In the genomic region with DNA sequence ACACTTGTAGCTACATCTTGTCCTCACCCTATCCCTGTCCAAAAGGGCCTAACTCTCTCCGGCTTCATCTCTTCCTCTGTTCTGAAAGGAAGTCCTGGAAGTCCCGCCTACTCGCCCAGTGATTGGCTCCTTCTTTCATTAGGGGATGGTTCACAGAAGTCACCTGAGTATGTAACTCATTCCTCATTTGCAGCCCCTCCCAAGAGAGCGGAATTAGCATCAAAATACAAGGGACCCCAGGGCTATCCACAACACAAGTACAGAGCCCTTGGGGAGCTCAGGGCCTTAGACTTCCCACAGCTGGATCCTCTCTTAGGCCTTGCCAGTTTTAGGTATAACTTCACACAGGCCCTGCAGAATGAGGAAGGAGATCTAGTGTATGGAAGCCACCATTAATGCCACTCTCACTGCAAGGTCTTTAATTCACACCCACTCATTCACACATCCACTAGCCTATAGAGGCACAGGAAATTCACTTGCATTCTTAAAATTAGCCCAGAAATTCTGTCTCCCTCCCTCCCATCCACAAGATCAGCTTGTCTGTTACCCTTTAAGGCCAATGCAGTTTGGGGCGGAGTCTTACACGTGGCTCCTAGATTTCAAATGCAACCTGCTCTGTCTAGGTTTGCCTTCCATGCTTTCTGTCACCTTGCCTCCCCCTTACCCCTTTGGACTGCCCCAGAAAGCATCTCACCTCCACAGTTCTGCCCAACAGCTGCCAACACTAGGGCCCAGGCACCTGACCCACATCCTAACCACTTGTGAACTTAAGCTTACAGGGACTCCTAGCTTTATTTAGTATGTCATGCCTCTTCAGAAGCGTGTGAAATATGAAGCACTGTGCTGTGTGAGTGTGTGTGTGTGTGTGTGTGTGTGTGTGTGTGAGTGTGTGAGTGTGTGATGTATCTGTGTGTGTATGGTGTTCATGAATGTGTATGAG, we compare ENCODE assay signal across 23 mouse cellular contexts.
DNase-seq lines count a peak whose midpoint lies in the region; ATAC-seq and TF ChIP-seq lines count a peak whose summit lies in the region.
"Had no signal": no experiment of that assay in that cellular context is flagged by ENCODE, and none has a peak within 500 bp of the region (broad histone marks: within the 10 kb centered on the region; RNA-seq: fewer than 3 reads in every experiment).

No protein-coding gene starts in this region.

- peaks cover 17% of the 10 kb centered on the region for H3K4me1 ChIP-seq in hindbrain, embryonic 10.5 days (replicated peaks)
- H3K4me1 ChIP-seq in hindbrain, embryonic 16.5 days (ENCODE audit: control insufficient read depth, insufficient read depth, low read depth, low read length), result no peaks in the 10 kb centered on the region
- H3K4me1 ChIP-seq in E14TG2a.4 (replicated peaks; ENCODE audit: low read depth, low read length), result peaks cover 27% of the 10 kb centered on the region
- 0 out of 2 replicates have a peak, but pooled peaks cover 3% of the 10 kb centered on the region for H3K4me1 ChIP-seq in kidney, embryonic 15.5 days
- H3K4me1 ChIP-seq: lung, embryonic 15.5 days; neural tube, embryonic 12.5 days had no signal

- no peak overlapping the region for H3K4me2 ChIP-seq in hindbrain, embryonic 16.5 days (ENCODE audit: low read length)
- H3K4me2 ChIP-seq in kidney, embryonic 15.5 days, result no peak overlapping the region
- H3K4me2 ChIP-seq: heart, embryonic 12.5 days; lung, embryonic 15.5 days; neural tube, embryonic 12.5 days had no signal

- peak; percentile 20 for DNase-seq in hindbrain, embryonic 10.5 days (ENCODE audit: low spot score)
- peak; percentile 97 for DNase-seq in R1 (ENCODE audit: low read depth, low spot score)
- peak; percentile 34 for DNase-seq in embryo, embryonic 9.5 days (ENCODE audit: extremely low spot score)
- no peak for DNase-seq in adrenal gland, adult 2 months
- DNase-seq in cerebellum, postnatal 25 days, result no peak
- DNase-seq: cerebellum, adult 9-10 months; gastrocnemius, adult 2 months; heart, postnatal 14 days; kidney, adult 11 months; kidney, postnatal 10 days; lung, postnatal 4 days; right cerebral cortex, adult 18-20 months; spleen, adult 18-20 months; thymus, postnatal 36 days had no signal

- ATAC-seq in hindbrain, embryonic 16.5 days, result no peak
- no peak for ATAC-seq in kidney, embryonic 15.5 days (replicated peaks; ENCODE audit: low FRiP score)
- ATAC-seq: midbrain, embryonic 16.5 days had no signal

- WGBS in hindbrain, embryonic 10.5 days, result 28% methylated on average over 7 of the region's 7 CpGs
- WGBS in hindbrain, embryonic 16.5 days, result 44% methylated on average over 7 of the region's 7 CpGs
- 54% methylated on average over 7 of the region's 7 CpGs for WGBS in kidney, embryonic 15.5 days

- no peaks in the 10 kb centered on the region for H3K36me3 ChIP-seq in hindbrain, embryonic 10.5 days
- no peaks in the 10 kb centered on the region for H3K36me3 ChIP-seq in hindbrain, embryonic 16.5 days (ENCODE audit: control insufficient read depth, insufficient read depth, low read length)
- no peaks in the 10 kb centered on the region for H3K36me3 ChIP-seq in E14TG2a.4 (ENCODE audit: insufficient read depth, low read length)
- no peaks in the 10 kb centered on the region for H3K36me3 ChIP-seq in kidney, embryonic 15.5 days
- H3K36me3 ChIP-seq: heart, embryonic 12.5 days; lung, embryonic 15.5 days; neural tube, embryonic 12.5 days had no signal

- no peak overlapping the region for H3K4me3 ChIP-seq in hindbrain, embryonic 10.5 days
- no peak overlapping the region for H3K4me3 ChIP-seq in hindbrain, embryonic 16.5 days (ENCODE audit: low read length)
- H3K4me3 ChIP-seq in E14TG2a.4 (replicated peaks; ENCODE audit: low read length), result peak overlapping the region; percentile 50
- H3K4me3 ChIP-seq in kidney, embryonic 15.5 days (replicated peaks), result no peak overlapping the region
- H3K4me3 ChIP-seq: erythroblast, embryonic 14.5 days; gastrocnemius, adult 2 months; heart, embryonic 12.5 days; lung, embryonic 15.5 days; neural tube, embryonic 12.5 days had no signal

- no peaks in the 10 kb centered on the region for H3K9me3 ChIP-seq in hindbrain, embryonic 10.5 days
- no peaks in the 10 kb centered on the region for H3K9me3 ChIP-seq in hindbrain, embryonic 16.5 days (ENCODE audit: control insufficient read depth, low read length)
- peaks cover 19% of the 10 kb centered on the region for H3K9me3 ChIP-seq in E14TG2a.4 (ENCODE audit: low read length)
- H3K9me3 ChIP-seq in kidney, embryonic 15.5 days (replicated peaks), result no peaks in the 10 kb centered on the region
- H3K9me3 ChIP-seq: heart, embryonic 12.5 days; lung, embryonic 15.5 days; neural tube, embryonic 12.5 days had no signal

- no peak for TF ChIP-seq CTCF in E14TG2a.4 (conservative IDR thresholded peaks at IDR 0.05; ENCODE audit: low read length)

- no peaks in the 10 kb centered on the region for H3K27me3 ChIP-seq in hindbrain, embryonic 10.5 days (ENCODE audit: insufficient read depth, poor library complexity, severe bottlenecking)
- no peaks in the 10 kb centered on the region for H3K27me3 ChIP-seq in hindbrain, embryonic 16.5 days (replicated peaks; ENCODE audit: control insufficient read depth, insufficient read depth, low read length)
- no peaks in the 10 kb centered on the region; the same call in 1 of the 2 replicates for H3K27me3 ChIP-seq in E14TG2a.4 (ENCODE audit: insufficient read depth, low read length)
- no peaks in the 10 kb centered on the region for H3K27me3 ChIP-seq in kidney, embryonic 15.5 days
- H3K27me3 ChIP-seq: heart, embryonic 12.5 days; lung, embryonic 15.5 days; neural tube, embryonic 12.5 days had no signal

- no peak overlapping the region for H3K27ac ChIP-seq in hindbrain, embryonic 10.5 days
- no peak overlapping the region for H3K27ac ChIP-seq in hindbrain, embryonic 16.5 days (ENCODE audit: low read depth, low read length)
- no peak overlapping the region for H3K27ac ChIP-seq in kidney, embryonic 15.5 days
- H3K27ac ChIP-seq: gastrocnemius, adult 2 months; liver, embryonic 14.5 days; lung, embryonic 15.5 days; neural tube, embryonic 12.5 days had no signal

- H3K9ac ChIP-seq in hindbrain, embryonic 16.5 days (ENCODE audit: low read depth, low read length), result no peak overlapping the region
- no peak overlapping the region for H3K9ac ChIP-seq in kidney, embryonic 15.5 days
- H3K9ac ChIP-seq: heart, embryonic 12.5 days; liver, embryonic 14.5 days; lung, embryonic 15.5 days; neural tube, embryonic 12.5 days had no signal

Comparison
In these comparisons a context has a peak if more than half of its experiments do, and no peak if none do; other contexts are left out.
1. DNase-seq: peak in hindbrain, embryonic 10.5 days (single experiment), R1 (single experiment) and embryo, embryonic 9.5 days (single experiment); none in adrenal gland, adult 2 months (single experiment) and cerebellum, postnatal 25 days (0 of 2).